Mouse (Mus musculus) forebrain, embryonic 10.5 days (tissue): ENCODE results near the gene Vrk1. TPM values are rescaled to one million over a fixed set of nuclear protein-coding genes. Genes with fewer than 3 reads are reported as not detected.

Experiments used
- DNase-seq: peaks from one replicate; pipeline ENCODE4 v3.0.0-alpha.2; 2017; ENCODE audit warnings: low spot score; ENCODE audit errors: extremely low spot score
- H3K27ac ChIP-seq: fragments of 300-500 bp; sonication (generic); 2 replicates; pipeline ENCODE4 v1.5.1; 2016; ENCODE audit warnings: mild to moderate bottlenecking
- H3K27me3 ChIP-seq: fragments of 300-500 bp; sonication (generic); 2 replicates; pipeline ENCODE4 v1.6.1; 2016; ENCODE audit warnings: mild to moderate bottlenecking; ENCODE audit not compliant: poor library complexity, severe bottlenecking
- H3K36me3 ChIP-seq: fragments of 300-500 bp; sonication (generic); replicated peaks from 2 replicates; pipeline ENCODE4 v1.6.1; 2016; ENCODE audit warnings: mild to moderate bottlenecking, moderate library complexity
- H3K4me1 ChIP-seq: fragments of 300-500 bp; sonication (generic); 2 replicates; pipeline ENCODE4 v1.6.1; 2016
- H3K4me3 ChIP-seq: fragments of 300-500 bp; sonication (generic); 2 replicates; pipeline ENCODE4 v1.5.1; 2016; ENCODE audit warnings: mild to moderate bottlenecking, moderate library complexity
- H3K9me3 ChIP-seq: fragments of 300-500 bp; sonication (generic); 2 replicates; pipeline ENCODE4 v1.6.1; 2016; ENCODE audit warnings: mild to moderate bottlenecking, moderate library complexity
- WGBS: fragments of 180-500 bp; shearing (Covaris S2); methylation state at CpG from one replicate; pipeline ENCODE4 v1.1.7; 2016; 5-methylcytosine and 5-hydroxymethylcytosine counted together
- polyA plus RNA-seq: library from polyadenylated mRNA; unstranded; fragments of >200 nt; fragmentation: Nextera tagmentation; extraction: Ambion mirVana; gene quantifications from 2 replicates; pipeline ENCODE4 v1.2.1, GENCODE M21; 2016

Gene Vrk1
- polyA plus RNA-seq, 1 experiment from 2014 or later, result 123 TPM

DNA sequence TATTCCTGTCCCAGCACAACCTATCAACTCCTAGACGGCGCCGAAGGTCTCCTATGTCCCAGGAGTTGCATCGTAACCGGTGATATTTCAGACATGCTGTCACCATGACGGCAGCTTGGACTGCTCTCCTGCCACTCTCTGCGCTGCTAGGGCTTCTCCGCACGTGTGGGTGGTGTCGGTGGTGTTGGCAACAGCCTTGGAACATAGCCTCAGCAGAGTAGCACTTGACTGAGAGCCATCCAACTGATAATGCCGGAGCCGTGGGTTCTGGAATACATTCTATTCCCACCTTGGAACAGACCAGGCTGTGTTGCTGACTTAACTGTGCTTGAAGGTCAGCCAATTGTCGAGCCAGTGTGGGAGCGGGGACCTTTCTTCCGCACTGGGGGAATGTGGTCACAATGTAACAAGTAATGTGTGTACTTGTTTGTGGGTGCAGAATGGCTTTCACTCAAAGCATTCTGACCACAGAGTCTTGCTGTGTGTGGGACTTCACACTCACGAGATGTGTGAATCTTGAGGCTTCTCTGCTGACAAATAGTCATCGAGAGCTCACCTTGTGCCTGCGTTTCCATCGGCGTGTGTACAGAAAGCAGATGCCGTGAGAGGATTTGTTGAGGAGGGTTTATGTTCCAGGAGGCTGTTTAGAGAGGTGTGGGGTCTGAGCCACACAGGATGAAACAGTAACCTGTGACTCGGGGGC lies 1.5 kb upstream of the Vrk1 start:
- Histone ChIP-seq H3K36me3 (0 out of 2 replicates have a peak, but pooled peaks cover 4% of the 10 kb centered on the region), H3K27ac (no peak overlapping the region), H3K9me3 (no peaks in the 10 kb centered on the region), H3K27me3 (no peaks in the 10 kb centered on the region), H3K4me3 (no peak overlapping the region), H3K4me1 (peaks cover 14% of the 10 kb centered on the region)
- no peak for DNase-seq
- WGBS, result 93% methylated on average over 22 of the region's 22 CpGs

DNA sequence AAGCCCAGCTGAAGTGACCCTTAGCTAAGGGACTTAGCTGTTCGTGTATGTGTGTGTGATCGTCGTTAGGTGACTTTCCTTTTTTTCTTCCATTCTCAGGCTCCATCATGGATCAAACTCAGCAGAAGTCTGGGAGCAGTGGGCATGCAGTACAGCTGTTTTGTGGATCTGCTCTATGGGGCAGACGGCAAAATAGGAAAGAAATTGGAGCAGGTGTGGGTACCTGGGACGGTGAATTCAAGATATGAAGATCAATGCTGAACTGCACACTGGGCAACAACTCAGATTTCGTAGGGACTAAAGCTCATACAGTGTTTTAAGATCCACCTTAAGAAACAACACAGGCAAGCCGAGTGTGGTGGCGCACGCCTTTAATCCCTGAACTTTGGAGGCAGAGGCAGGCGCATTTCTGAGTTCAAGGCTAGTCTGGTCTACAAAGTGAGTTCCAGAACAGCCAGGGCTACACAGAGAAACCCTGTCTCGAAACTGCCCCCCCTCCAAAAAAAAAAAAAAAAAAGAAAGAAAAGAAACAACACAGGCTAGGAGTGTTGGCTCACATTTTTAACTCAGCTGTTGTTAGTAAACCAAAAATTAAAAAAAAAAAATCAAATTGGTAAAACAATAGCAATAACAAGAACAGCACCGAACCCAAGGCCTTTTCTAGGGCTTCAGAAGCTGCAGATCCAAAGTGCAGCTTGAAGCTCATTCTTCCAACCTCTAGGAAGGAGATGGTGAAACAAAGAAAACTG lies 732 bp upstream of the Vrk1 start:
- Histone ChIP-seq H3K27ac (peak overlapping the region; percentile 88), H3K4me1 (peaks cover 14% of the 10 kb centered on the region), H3K4me3 (peak overlapping the region; percentile 96), H3K9me3 (no peaks in the 10 kb centered on the region), H3K27me3 (no peaks in the 10 kb centered on the region), H3K36me3 (peaks cover 12% of the 10 kb centered on the region)
- 86% methylated on average over 12 of the region's 12 CpGs for WGBS
- DNase-seq, result no peak

DNA sequence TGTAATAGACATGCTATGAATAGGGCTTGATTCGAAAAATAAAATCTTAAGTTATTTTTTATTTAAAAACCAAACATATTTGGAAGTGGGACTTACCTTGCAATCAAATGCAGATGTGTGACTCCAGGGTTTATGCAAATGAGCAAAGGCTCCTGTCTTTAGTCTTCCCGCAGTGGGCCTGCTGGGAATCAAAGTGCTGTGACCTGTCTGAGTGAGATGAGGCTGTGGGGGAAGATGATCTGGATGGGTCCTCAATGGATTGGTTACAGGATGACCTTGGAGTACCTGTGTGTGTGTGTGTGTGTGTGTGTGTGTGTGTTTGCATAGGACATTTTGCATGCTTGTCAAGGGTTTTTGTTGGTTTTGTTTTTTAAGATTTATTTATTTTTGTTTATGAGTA lies 2.1 kb downstream of the Vrk1 start:
- WGBS, result 74% methylated on average over 2 of the region's 2 CpGs

DNA sequence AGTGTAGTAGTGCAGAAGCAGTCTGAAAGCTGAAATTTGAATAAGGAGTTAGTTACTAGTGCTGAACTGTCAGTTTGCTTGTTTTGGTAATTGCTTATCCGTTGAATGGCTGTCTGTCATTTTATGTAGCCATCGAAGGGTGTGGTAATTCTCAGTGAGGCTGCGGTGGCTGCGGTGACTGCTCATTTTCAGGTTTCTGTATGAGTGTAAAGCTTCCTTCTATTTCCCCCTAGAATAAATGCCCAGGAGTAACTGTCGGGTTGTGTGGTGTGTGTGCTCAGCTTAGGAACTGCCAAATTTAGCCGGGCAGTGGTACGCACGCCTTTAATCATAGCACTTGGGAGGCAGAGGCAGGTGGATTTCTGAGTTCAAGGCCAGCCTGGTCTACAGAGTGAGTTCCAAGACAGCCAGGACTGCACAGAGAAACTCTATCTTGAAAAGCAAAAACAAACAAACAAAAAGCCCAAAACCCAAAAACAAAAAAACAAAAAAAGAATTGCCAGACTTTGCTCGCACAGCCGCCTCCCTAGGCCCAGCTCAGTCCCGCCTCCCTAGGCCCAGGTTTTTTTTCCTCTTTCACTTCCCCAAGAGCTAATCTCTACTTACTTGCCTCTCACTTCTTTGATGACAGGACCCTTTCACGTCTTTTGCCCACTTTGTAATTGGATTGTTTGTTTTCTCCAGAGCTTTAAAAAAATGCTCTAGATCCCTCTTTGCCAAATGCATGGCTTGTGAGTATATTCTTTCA lies 6.4 kb downstream of the Vrk1 start:
- peaks cover 31% of the 10 kb centered on the region for H3K36me3 ChIP-seq
- no peak overlapping the region for H3K27ac ChIP-seq
- WGBS, result 91% methylated on average over 12 of the region's 12 CpGs
- no peak overlapping the region for H3K4me3 ChIP-seq
- H3K9me3 ChIP-seq, result no peaks in the 10 kb centered on the region
- H3K4me1 ChIP-seq, result peaks cover 6% of the 10 kb centered on the region
- no peak for DNase-seq
- no peaks in the 10 kb centered on the region for H3K27me3 ChIP-seq

More for the DNA sequence above, 2.1 kb downstream of the Vrk1 start:
- Histone ChIP-seq H3K27me3 (no peaks in the 10 kb centered on the region), H3K9me3 (no peaks in the 10 kb centered on the region), H3K27ac (no peak overlapping the region), H3K36me3 (peaks cover 25% of the 10 kb centered on the region), H3K4me3 (no peak overlapping the region), H3K4me1 (peaks cover 14% of the 10 kb centered on the region)
- DNase-seq, result no peak

DNA sequence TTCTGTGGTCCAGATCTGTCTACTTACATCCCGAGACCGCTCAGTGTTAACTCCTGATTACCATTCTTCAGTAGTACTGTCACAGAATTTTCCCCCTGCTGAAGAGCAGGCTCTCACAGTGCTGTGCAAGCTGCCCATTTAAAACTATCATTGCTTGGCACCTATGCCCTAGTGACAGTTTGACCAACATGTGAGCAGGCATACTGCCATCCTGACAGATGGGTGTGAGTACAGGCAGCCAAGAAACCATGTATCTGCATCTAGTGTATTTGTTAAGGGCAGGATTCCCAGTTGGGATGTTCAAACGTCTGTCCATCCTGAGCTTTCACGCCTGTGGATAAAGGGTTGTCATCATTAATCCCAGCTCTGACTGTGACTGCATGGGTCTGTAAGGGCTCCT lies 10.0 kb downstream of the Vrk1 start:
- no peak for DNase-seq
- 84% methylated on average over 4 of the region's 4 CpGs for WGBS

DNA sequence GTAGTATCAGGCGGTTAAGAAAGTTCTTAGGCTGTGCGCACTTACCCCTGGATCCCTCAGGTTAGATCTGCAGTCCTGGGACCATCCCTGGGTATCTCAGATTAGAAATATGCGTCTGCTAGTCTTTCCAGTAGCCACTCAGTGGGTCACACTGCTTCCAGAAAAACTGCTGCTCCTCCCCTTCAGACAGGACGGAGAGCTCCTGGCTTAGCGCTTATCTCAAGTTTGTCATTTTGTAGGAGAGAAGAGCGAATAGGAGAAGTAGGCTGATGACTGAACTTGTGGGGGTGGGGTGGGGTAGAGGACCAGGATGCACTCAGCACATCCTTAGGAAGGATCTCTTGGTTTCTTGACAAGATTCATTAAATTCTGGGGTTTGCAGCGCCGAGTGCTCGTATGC lies 13.6 kb downstream of the Vrk1 start:
- H3K27ac ChIP-seq, result no peak overlapping the region
- H3K4me3 ChIP-seq, result no peak overlapping the region
- DNase-seq, result no peak
- no peaks in the 10 kb centered on the region for H3K27me3 ChIP-seq
- 96% methylated on average over 9 of the region's 9 CpGs for WGBS
- H3K36me3 ChIP-seq, result peaks cover 47% of the 10 kb centered on the region
- peaks cover 4% of the 10 kb centered on the region; the same call in 1 of the 2 replicates for H3K9me3 ChIP-seq
- no peaks in the 10 kb centered on the region for H3K4me1 ChIP-seq

More for the DNA sequence above, 10.0 kb downstream of the Vrk1 start:
- Histone ChIP-seq H3K27ac (no peak overlapping the region), H3K4me3 (no peak overlapping the region), H3K9me3 (no peaks in the 10 kb centered on the region), H3K36me3 (peaks cover 39% of the 10 kb centered on the region), H3K27me3 (no peaks in the 10 kb centered on the region), H3K4me1 (no peaks in the 10 kb centered on the region)

DNA sequence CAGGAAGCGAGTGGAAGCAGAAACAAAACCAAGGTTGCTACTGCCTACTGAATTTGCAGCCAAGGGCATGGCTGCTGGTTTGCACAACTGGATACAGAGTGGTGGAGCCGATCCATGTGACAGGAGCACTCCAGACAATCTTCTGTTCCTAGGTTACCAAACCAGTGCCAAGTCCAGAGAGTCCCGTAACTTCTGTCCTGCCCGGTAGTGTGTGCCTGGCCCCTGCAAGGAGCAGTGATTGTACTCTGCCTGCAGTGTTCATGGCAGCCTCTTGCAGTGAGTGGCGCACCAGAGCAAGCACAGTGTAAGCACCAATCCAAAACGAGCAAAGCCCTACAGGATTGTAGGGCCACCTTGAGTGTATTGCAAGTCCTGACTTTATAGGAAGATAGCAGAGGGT lies 15.4 kb downstream of the Vrk1 start:
- H3K4me1 ChIP-seq, result no peaks in the 10 kb centered on the region
- WGBS, result 85% methylated on average over 6 of the region's 6 CpGs
- peaks cover 56% of the 10 kb centered on the region for H3K36me3 ChIP-seq
- no peak overlapping the region for H3K27ac ChIP-seq
- no peak for DNase-seq
- H3K9me3 ChIP-seq, result peaks cover 8% of the 10 kb centered on the region; the same call in 1 of the 2 replicates
- H3K4me3 ChIP-seq, result no peak overlapping the region
- H3K27me3 ChIP-seq, result no peaks in the 10 kb centered on the region

DNA sequence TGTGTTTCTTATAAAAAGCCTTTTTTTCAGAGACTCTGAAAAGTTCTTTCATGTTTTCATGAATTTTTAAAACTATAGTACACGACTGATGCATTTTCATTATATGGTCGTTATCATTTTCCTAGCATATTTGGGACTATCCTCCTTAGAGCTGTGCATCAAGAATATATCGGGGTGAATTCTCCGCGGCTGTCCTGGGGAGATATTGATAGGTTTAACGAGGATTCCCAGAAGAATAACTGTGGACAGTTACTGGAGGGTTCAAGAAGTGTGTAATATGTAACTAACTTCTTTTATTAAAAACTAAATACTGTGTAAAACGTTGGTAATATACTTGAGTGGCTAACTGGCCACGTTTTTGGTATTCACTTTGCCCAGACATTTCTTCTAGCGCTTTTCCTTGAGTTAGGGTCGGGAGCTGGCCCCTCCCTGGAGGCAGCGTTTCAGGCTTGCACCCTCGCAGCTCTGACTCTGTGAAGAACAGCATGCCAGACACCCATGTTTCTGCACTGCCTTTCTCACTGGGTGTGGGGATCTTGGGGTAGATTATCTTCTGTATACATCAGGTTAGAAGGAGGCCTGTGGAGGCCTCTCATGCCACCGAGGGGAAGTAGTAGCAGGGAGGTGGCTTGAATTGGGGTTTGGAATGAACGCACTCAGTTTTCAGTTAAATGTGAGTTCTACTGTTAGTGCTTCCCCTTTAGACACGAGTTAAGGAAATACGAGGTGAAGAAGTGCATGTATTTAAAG lies 16.5 kb downstream of the Vrk1 start:
- no peaks in the 10 kb centered on the region for H3K27me3 ChIP-seq
- H3K27ac ChIP-seq, result no peak overlapping the region
- 0 out of 2 replicates have a peak, but pooled peaks cover 2% of the 10 kb centered on the region for H3K4me1 ChIP-seq
- peaks cover 59% of the 10 kb centered on the region for H3K36me3 ChIP-seq
- no peak overlapping the region for H3K4me3 ChIP-seq
- WGBS, result 91% methylated on average over 16 of the region's 16 CpGs
- peaks cover 8% of the 10 kb centered on the region; the same call in 1 of the 2 replicates for H3K9me3 ChIP-seq
- DNase-seq, result no peak

DNA sequence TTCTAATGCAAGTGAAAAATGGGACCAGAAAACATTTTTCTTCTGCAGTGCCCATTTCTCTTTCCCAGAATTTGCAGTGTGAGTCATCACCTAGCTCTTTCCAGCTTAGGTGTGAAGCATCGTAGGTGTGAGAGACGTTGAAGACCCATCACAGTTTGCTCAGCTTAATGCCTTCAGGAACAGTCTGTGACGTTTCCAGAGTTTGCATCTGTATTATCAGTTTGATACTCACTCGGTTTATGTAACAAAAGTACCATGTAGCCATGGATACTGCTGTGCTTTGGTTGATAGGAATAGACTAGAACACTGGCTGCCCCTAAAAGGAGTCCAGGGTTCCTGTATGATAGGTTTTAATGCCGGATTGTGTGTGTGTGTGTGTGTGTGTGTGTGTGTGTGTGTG lies 17.3 kb downstream of the Vrk1 start:
- DNase-seq, result no peak
- 95% methylated on average over 5 of the region's 5 CpGs for WGBS
- no peaks in the 10 kb centered on the region for H3K27me3 ChIP-seq
- peaks cover 8% of the 10 kb centered on the region; the same call in 1 of the 2 replicates for H3K9me3 ChIP-seq
- no peak overlapping the region for H3K27ac ChIP-seq
- peaks cover 57% of the 10 kb centered on the region for H3K36me3 ChIP-seq
- no peak overlapping the region for H3K4me3 ChIP-seq
- H3K4me1 ChIP-seq, result 0 out of 2 replicates have a peak, but pooled peaks cover 5% of the 10 kb centered on the region

DNA sequence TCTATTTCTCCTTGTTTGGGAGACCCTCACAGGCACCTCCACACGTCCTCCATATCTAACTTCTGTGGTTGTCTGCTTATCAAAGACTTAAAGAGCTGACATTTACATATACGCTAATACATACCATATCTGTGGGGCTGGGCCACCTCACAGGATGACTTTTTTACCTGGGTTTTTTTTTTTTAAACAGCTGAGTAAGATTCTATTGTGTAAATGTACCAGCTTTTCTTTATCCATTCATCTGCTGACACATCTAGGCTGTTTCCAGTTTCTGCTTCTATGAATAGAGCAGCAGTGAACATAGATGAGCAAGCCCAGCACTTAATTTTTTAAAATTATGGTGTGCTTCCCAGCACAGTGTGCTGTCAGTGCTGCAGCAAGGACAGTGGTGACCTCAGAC lies 19.6 kb downstream of the Vrk1 start:
- no peak overlapping the region for H3K4me3 ChIP-seq
- peaks cover 8% of the 10 kb centered on the region; the same call in 1 of the 2 replicates for H3K9me3 ChIP-seq
- WGBS, result 89% methylated on average over 2 of the region's 2 CpGs
- H3K4me1 ChIP-seq, result 0 out of 2 replicates have a peak, but pooled peaks cover 5% of the 10 kb centered on the region
- H3K36me3 ChIP-seq, result peaks cover 45% of the 10 kb centered on the region
- no peak overlapping the region for H3K27ac ChIP-seq
- no peak for DNase-seq
- no peaks in the 10 kb centered on the region for H3K27me3 ChIP-seq

DNA sequence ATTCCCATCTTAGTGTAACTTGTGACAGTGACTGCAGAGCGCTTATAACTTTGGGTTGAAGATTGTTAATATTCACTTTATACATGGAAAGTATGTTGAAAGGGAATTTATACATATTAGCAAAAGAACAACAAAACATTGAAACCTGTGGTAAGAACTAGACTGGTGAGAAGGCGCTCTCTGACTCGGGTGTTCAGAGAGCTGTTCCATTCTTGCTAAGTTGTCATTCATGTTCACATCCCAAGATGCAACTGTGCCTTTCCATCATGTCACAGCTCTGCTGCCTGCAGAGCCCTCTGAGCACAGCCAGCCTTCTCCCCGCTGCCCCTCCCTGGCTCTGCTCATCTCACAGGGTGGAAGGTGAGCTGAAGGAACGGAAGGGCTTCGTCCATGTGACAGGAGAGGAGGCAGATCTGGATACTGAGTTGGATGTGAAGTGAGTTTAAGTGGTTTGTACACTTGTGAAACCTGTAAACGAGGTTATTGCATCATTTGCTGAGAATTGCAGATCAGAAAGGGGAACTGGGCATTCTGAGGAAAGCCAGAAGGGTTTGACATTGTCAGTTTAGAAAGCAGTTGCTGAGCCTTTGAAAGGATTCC lies 20.2 kb downstream of the Vrk1 start:
- Histone ChIP-seq H3K27me3 (no peaks in the 10 kb centered on the region), H3K9me3 (peaks cover 8% of the 10 kb centered on the region; the same call in 1 of the 2 replicates), H3K27ac (no peak overlapping the region), H3K4me3 (no peak overlapping the region), H3K36me3 (peaks cover 45% of the 10 kb centered on the region), H3K4me1 (0 out of 2 replicates have a peak, but pooled peaks cover 5% of the 10 kb centered on the region)
- no peak for DNase-seq
- WGBS, result 88% methylated on average over 7 of the region's 7 CpGs

DNA sequence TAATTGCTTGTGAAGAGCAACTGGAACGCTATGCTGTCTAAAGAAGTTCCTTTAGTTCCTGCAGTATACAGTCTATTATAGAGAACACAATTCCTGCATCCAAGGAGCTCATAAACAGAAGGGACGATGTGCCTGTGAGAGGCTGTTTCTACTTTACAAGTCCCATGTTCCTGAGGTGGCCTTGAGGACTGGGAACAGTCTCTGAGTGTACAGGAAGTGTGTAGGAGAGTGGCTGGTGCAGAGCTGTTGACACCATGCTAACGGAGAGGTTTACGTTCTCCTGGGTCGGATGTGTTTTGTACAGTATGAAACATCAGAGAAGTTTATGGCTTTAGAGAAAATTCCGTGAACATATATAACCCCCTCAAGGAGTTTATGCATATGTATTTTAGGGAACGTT lies 20.8 kb downstream of the Vrk1 start:
- Histone ChIP-seq H3K4me1 (0 out of 2 replicates have a peak, but pooled peaks cover 5% of the 10 kb centered on the region), H3K27ac (no peak overlapping the region), H3K36me3 (peaks cover 40% of the 10 kb centered on the region), H3K27me3 (no peaks in the 10 kb centered on the region), H3K9me3 (peaks cover 8% of the 10 kb centered on the region; the same call in 1 of the 2 replicates), H3K4me3 (no peak overlapping the region)
- WGBS, result 95% methylated on average over 7 of the region's 7 CpGs
- DNase-seq, result no peak
